Mouse (Mus musculus) hindbrain, embryonic 15.5 days (tissue): ENCODE results near the gene Prpf4. TPM values are rescaled to one million over a fixed set of nuclear protein-coding genes. Genes with fewer than 3 reads are reported as not detected.

Source experiments
- ATAC-seq: fragments of 200-750 bp; cut with Nextera tagmentation; 2 replicates; pipeline ENCODE4 v1.8.0; 2017; ENCODE audit warnings: low read depth, moderate number of reproducible peaks, moderate TSS enrichment; ENCODE audit not compliant: low FRiP score
- H3K27ac ChIP-seq: fragments of 300-500 bp; sonication (generic); replicated peaks from 2 replicates; pipeline ENCODE4 v1.5.1; 2015; ENCODE audit warnings: mild to moderate bottlenecking, inconsistent platforms
- H3K27me3 ChIP-seq: fragments of 300-500 bp; sonication (generic); 2 replicates; pipeline ENCODE4 v1.6.1; 2015; ENCODE audit warnings: control low read depth, inconsistent platforms
- H3K36me3 ChIP-seq: fragments of 300-500 bp; sonication (generic); 2 replicates; pipeline ENCODE4 v1.6.1; 2015; ENCODE audit warnings: control low read depth, inconsistent platforms
- H3K4me1 ChIP-seq: fragments of 300-500 bp; sonication (generic); replicated peaks from 2 replicates; pipeline ENCODE4 v1.6.1; 2015; ENCODE audit warnings: control low read depth, inconsistent platforms
- H3K4me2 ChIP-seq: fragments of 300-500 bp; sonication (generic); 2 replicates; pipeline ENCODE4 v1.6.1; 2015; ENCODE audit warnings: moderate library complexity, mild to moderate bottlenecking, inconsistent platforms
- H3K4me3 ChIP-seq: fragments of 300-500 bp; sonication (generic); 2 replicates; pipeline ENCODE4 v1.5.1; 2015; ENCODE audit warnings: mild to moderate bottlenecking, inconsistent platforms
- H3K9ac ChIP-seq: fragments of 300-500 bp; sonication (generic); 2 replicates; pipeline ENCODE4 v1.6.1; 2015; ENCODE audit warnings: inconsistent platforms
- H3K9me3 ChIP-seq: fragments of 300-500 bp; sonication (generic); 2 replicates; pipeline ENCODE4 v1.6.1; 2016; ENCODE audit warnings: control low read depth, inconsistent platforms
- WGBS: fragments of 180-500 bp; shearing (Covaris S2); methylation state at CpG from one replicate; pipeline ENCODE4 v1.1.7; 2015; 5-methylcytosine and 5-hydroxymethylcytosine counted together
- polyA plus RNA-seq: library from polyadenylated mRNA; unstranded; fragments of >200 nt; fragmentation: Nextera tagmentation; extraction: Ambion mirVana; gene quantifications from 2 replicates; pipeline ENCODE4 v1.2.1, GENCODE M21; 2015

The Prpf4 gene
- polyA plus RNA-seq, 1 experiment from 2014 or later, result 14.6 TPM

GRCm38 (mm10) chr4:62427978-62428758 is 19.6 kb downstream of the Prpf4 start:
- no peaks in the 10 kb centered on the region for H3K9me3 ChIP-seq
- H3K36me3 ChIP-seq, result peaks cover 27% of the 10 kb centered on the region
- H3K9ac ChIP-seq, result no peak overlapping the region
- WGBS, result 82% methylated on average over 17 of the region's 17 CpGs
- no peak for ATAC-seq
- no peak overlapping the region for H3K4me2 ChIP-seq
- H3K4me3 ChIP-seq, result no peak overlapping the region
- no peak overlapping the region for H3K27ac ChIP-seq
- no peaks in the 10 kb centered on the region for H3K4me1 ChIP-seq
- no peaks in the 10 kb centered on the region for H3K27me3 ChIP-seq

- Histone ChIP-seq H3K4me1 (no peaks in the 10 kb centered on the region), H3K4me3 (no peak overlapping the region), H3K4me2 (no peak overlapping the region), H3K36me3 (peaks cover 15% of the 10 kb centered on the region; the same call in 1 of the 2 replicates), H3K9ac (no peak overlapping the region), H3K9me3 (no peaks in the 10 kb centered on the region), H3K27ac (no peak overlapping the region), H3K27me3 (no peaks in the 10 kb centered on the region)
- 91% methylated on average over 9 of the region's 9 CpGs for WGBS
- no peak for ATAC-seq
Observed at GRCm38 (mm10) chr4:62429616-62430015, 21.0 kb downstream of the Prpf4 start.

GRCm38 (mm10) chr4:62430678-62431077 is 22.1 kb downstream of the Prpf4 start:
- H3K9ac ChIP-seq, result no peak overlapping the region
- H3K4me3 ChIP-seq, result no peak overlapping the region
- no peak overlapping the region for H3K27ac ChIP-seq
- no peaks in the 10 kb centered on the region for H3K4me1 ChIP-seq
- H3K9me3 ChIP-seq, result no peaks in the 10 kb centered on the region
- no peak overlapping the region for H3K4me2 ChIP-seq
- ATAC-seq, result no peak
- H3K36me3 ChIP-seq, result 0 out of 2 replicates have a peak, but pooled peaks cover 5% of the 10 kb centered on the region
- H3K27me3 ChIP-seq, result no peaks in the 10 kb centered on the region

- WGBS, result 88% methylated on average over 4 of the region's 4 CpGs
- no peak overlapping the region for H3K27ac ChIP-seq
- ATAC-seq, result no peak
- H3K4me1 ChIP-seq, result no peaks in the 10 kb centered on the region
- no peaks in the 10 kb centered on the region for H3K27me3 ChIP-seq
- no peak overlapping the region for H3K9ac ChIP-seq
- H3K4me2 ChIP-seq, result no peak overlapping the region
- H3K36me3 ChIP-seq, result no peaks in the 10 kb centered on the region
- H3K4me3 ChIP-seq, result no peak overlapping the region
- H3K9me3 ChIP-seq, result no peaks in the 10 kb centered on the region
Observed at GRCm38 (mm10) chr4:62431522-62431921, 22.9 kb downstream of the Prpf4 start.

GRCm38 (mm10) chr4:62433939-62434870 is 25.6 kb downstream of the Prpf4 start:
- Histone ChIP-seq H3K4me3 (no peak overlapping the region), H3K9ac (no peak overlapping the region), H3K4me2 (no peak overlapping the region), H3K27ac (no peak overlapping the region), H3K36me3 (no peaks in the 10 kb centered on the region), H3K9me3 (no peaks in the 10 kb centered on the region), H3K4me1 (no peaks in the 10 kb centered on the region), H3K27me3 (no peaks in the 10 kb centered on the region)
- 80% methylated on average over 7 of the region's 7 CpGs for WGBS
- no peak for ATAC-seq

- H3K27ac ChIP-seq, result no peak within 1 kb of the TSS
- H3K4me3 ChIP-seq, result no peak within 1 kb of the TSS
- H3K4me2 ChIP-seq, result no peak within 1 kb of the TSS
- no peak for ATAC-seq
- H3K9ac ChIP-seq, result no peak within 1 kb of the TSS
- H3K9me3 ChIP-seq, result no peaks in the 10 kb centered on the region
- WGBS, result 86% methylated on average over 6 of the region's 6 CpGs
- no peaks in the 10 kb centered on the region for H3K36me3 ChIP-seq
- no peaks in the 10 kb centered on the region for H3K27me3 ChIP-seq
- no peaks in the 10 kb centered on the region for H3K4me1 ChIP-seq
Observed at GRCm38 (mm10) chr4:62435081-62435480, 26.5 kb downstream of the Prpf4 start, which contains the start of gene Rnf183. Gene Rnf183, minus strand, starts transcription at chr4:62435252.

GRCm38 (mm10) chr4:62437256-62437778 is 28.7 kb downstream of the Prpf4 start:
- Histone ChIP-seq H3K9me3 (no peaks in the 10 kb centered on the region), H3K36me3 (no peaks in the 10 kb centered on the region), H3K4me2 (no peak overlapping the region), H3K4me1 (no peaks in the 10 kb centered on the region), H3K27me3 (no peaks in the 10 kb centered on the region), H3K27ac (no peak overlapping the region), H3K4me3 (no peak overlapping the region), H3K9ac (no peak overlapping the region)
- 92% methylated on average over 3 of the region's 3 CpGs for WGBS
- no peak for ATAC-seq

GRCm38 (mm10) chr4:62437871-62438270 is 29.3 kb downstream of the Prpf4 start:
- ATAC-seq, result no peak
- Histone ChIP-seq H3K4me1 (no peaks in the 10 kb centered on the region), H3K27ac (no peak overlapping the region), H3K9ac (no peak overlapping the region), H3K36me3 (no peaks in the 10 kb centered on the region), H3K4me2 (no peak overlapping the region), H3K27me3 (no peaks in the 10 kb centered on the region), H3K9me3 (no peaks in the 10 kb centered on the region), H3K4me3 (no peak overlapping the region)
- WGBS, result 85% methylated on average over 7 of the region's 7 CpGs

GRCm38 (mm10) chr4:62439793-62440192 is 31.2 kb downstream of the Prpf4 start:
- no peaks in the 10 kb centered on the region for H3K36me3 ChIP-seq
- no peaks in the 10 kb centered on the region for H3K4me1 ChIP-seq
- H3K4me2 ChIP-seq, result no peak overlapping the region
- 79% methylated on average over 4 of the region's 4 CpGs for WGBS
- H3K27ac ChIP-seq, result no peak overlapping the region
- no peaks in the 10 kb centered on the region for H3K27me3 ChIP-seq
- no peak for ATAC-seq
- no peak overlapping the region for H3K4me3 ChIP-seq
- H3K9ac ChIP-seq, result no peak overlapping the region
- H3K9me3 ChIP-seq, result no peaks in the 10 kb centered on the region

GRCm38 (mm10) chr4:62440544-62440943 is 31.9 kb downstream of the Prpf4 start:
- H3K4me3 ChIP-seq, result no peak overlapping the region
- no peaks in the 10 kb centered on the region for H3K27me3 ChIP-seq
- H3K9me3 ChIP-seq, result no peaks in the 10 kb centered on the region
- no peaks in the 10 kb centered on the region for H3K36me3 ChIP-seq
- no peak overlapping the region for H3K27ac ChIP-seq
- ATAC-seq, result no peak
- H3K4me1 ChIP-seq, result no peaks in the 10 kb centered on the region
- 75% methylated on average over 4 of the region's 4 CpGs for WGBS
- no peak overlapping the region for H3K4me2 ChIP-seq
- H3K9ac ChIP-seq, result no peak overlapping the region

- Histone ChIP-seq H3K9me3 (no peaks in the 10 kb centered on the region), H3K4me3 (no peak overlapping the region), H3K4me1 (no peaks in the 10 kb centered on the region), H3K27me3 (no peaks in the 10 kb centered on the region), H3K27ac (no peak overlapping the region), H3K4me2 (no peak overlapping the region), H3K9ac (no peak overlapping the region), H3K36me3 (no peaks in the 10 kb centered on the region)
- 68% methylated on average over 4 of the region's 4 CpGs for WGBS
- no peak for ATAC-seq
Observed at GRCm38 (mm10) chr4:62440986-62441385, 32.4 kb downstream of the Prpf4 start.

- Histone ChIP-seq H3K4me3 (no peak overlapping the region), H3K4me1 (no peaks in the 10 kb centered on the region), H3K9ac (no peak overlapping the region), H3K27ac (no peak overlapping the region), H3K9me3 (no peaks in the 10 kb centered on the region), H3K27me3 (no peaks in the 10 kb centered on the region), H3K36me3 (no peaks in the 10 kb centered on the region), H3K4me2 (no peak overlapping the region)
- WGBS, result 63% methylated on average over 5 of the region's 5 CpGs
- ATAC-seq, result no peak
Observed at GRCm38 (mm10) chr4:62454995-62455394, 46.4 kb downstream of the Prpf4 start.
